Mouse (Mus musculus) urinary bladder, postnatal 10 days (tissue): Measurements from ENCODE around the gene Cfd.

Experiments
- DNase-seq: peaks from one replicate; pipeline ENCODE4 v3.0.0; 2022; ENCODE audit warnings: low spot score

Gene Cfd

DNA sequence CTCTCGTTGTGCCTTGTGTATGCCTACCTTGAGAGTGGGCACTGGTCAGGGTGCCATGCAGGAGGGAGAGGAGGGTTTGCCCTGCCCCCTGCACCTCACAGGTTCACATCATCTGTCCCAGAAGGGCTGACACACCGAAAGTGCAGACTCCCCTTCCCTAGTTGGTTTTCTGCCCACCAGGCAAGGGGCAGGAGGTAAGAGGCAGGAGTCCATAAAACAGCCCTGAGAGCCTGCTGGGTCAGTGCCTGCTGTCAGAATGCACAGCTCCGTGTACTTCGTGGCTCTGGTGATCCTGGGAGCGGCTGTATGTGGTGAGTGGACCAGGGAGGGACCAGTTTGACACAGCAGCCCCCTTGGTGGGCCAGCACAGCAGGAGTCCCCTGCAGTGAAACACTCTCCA is at the start of gene Cfd:
Cfd (plus strand) TSS at position 184 of the 400 bp plus-strand sequence.
- no peak for DNase-seq

DNA sequence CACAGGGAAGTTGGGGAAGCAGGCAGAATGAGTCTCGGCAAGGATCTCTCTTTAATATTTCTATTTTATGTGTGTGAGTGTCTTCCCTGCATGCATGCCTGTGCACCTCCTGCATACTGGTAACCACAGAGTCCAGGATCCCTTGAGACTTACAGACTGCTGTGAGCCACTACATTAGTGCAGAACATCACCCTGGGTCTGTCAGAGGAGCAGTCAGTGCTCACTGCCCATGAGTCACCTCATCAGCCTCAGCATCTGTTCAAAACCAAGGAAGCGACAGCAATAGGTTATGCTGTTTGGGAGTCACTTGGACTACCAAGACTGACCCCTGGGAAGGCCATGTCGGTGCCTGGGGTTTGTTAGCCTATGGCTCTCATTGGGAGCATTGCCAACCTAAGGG is 48.3 kb upstream of the Cfd start:
- DNase-seq = no peak

DNA sequence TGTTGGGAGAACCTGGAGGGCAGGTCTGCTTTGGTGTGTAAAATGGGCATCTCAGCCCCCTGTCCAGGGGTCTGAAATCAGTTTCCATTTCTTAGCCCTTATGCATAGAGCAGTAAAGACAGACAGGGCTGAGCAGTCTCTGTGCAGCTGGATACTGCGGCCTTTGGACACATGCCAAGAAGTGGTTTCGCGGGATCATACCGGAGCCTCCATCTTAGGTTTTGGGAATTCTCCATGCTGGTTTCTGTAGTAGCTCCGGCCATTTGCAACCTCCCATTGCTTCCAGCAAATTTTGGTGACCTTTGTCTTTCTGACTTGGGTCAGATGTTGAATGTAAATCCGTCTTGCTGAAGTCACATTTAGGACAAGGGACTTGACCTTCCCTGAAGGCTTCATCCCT is 47.2 kb upstream of the Cfd start:
- no peak for DNase-seq

DNA sequence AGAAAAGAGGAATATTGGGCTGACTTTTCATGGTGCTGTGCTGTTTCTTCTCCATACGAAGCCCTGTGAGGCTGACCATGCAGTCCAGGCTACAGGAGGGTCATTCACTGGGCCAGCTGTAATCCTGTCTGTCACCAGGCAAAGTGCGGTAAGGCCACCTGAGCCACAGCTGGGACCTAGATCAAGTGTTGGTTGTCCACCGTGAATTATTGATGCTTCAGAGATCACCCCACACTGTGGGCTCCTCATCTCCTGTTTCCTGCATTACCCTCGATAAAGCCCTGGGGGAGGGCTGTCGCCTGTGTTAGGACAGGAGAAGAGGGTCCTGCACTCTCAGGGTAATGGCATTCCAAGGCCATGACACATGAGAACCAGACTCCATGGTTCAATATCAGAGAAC is 44.1 kb upstream of the Cfd start:
- DNase-seq = no peak

DNA sequence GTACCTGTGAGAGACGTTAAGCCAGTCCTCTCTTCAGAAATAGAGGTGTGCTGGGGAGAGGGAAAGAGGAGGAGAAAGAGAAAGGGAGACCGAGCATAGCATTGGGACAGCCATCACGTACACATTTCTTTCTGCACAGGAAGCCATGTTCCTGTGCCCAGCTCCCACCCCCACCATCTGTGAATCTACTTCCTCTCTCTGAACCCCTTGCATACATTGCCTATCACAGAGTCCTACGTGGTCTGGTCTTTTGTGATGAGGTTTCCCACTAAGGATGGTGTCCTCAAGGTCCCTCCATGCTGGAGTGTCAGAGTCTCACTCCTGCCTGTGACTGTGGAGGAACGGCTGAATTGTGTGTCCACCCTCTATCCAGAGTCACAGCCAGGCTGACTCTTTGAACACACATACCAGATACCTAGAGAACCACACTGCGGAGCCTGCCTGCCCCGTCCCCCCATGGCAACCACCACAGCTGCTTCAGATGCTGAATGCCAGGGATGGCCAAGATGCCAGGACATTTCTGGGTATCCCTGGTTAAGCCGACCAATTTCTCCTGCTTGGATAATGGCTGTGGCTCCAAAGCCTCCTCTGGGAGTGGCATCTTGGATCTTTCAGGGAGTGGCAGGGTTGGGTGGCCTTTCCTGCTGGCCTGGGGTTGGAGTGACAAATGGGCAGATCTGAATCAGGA is 40.6 kb upstream of the Cfd start:
- no peak for DNase-seq

DNA sequence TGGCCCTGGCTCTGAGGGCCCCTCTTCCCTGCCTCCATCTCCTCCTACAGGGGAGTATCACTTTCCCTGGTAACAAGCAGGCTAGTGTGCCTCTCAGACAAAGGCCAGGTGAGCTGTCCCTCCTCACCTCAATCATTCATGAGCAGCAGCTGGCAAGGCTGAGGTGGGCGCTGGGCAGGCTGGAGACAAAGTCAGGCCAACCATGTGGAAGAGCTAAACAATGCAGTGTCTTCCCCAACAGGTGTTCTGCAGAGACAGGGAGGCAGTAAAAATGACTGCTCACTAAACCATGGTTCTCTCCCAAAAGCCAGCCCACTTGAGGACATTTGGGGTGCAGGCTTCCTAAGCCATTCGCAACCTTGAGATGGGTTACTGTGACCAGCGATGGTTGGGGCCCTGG is 39.0 kb upstream of the Cfd start:
- DNase-seq = no peak

DNA sequence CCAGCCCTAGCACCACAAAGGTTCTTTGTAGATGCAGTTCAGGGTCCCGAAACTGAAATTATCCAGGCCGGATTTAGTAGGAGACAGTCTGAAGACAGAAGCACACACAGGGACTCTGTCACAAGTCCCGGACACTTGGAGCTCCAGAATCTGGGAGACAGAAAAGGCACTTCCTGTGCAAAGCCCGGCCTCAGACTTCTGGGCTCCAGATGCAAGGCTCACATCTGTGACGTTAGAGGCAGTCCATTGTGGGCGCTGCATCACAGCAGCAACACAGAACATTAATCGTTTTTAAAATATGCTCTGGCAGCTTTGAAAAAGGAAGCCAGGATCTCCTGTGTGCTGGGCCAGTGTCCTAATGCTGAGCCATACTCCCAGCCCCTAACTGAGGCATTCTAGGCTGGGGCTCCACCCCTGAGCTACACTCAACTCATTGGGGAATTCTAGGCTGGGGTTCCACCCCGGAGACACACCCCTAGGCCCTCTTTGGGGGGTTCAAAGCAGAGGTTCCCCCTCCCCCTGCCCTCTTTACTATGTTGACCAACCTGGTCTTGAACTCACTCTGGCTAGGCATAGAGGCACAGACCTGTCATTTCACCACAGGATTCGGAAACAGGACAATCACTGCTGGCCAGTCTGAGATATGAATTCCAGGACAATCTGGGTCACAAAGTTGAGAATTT is 38.4 kb upstream of the Cfd start:
- DNase-seq = no peak

DNA sequence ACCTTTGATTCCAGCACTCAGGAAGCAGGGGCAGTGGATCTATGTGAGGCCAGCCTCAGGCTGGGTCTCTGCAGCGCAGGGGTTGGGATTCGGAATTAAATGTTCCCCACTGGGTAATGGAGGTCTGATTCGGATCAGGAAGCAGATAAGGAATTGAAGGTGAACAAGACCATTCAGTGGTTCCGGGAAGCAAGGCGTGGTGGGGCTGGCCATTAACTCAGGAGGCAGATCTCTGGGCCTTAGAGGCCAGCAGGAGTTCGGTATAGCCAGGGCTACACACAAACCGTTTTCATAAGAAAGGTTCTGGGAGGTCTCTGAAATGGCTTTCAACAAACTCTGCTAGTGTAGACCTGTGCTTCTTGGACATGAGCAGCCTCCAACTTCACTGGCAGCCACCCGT is 37.8 kb upstream of the Cfd start:
- DNase-seq = no peak

DNA sequence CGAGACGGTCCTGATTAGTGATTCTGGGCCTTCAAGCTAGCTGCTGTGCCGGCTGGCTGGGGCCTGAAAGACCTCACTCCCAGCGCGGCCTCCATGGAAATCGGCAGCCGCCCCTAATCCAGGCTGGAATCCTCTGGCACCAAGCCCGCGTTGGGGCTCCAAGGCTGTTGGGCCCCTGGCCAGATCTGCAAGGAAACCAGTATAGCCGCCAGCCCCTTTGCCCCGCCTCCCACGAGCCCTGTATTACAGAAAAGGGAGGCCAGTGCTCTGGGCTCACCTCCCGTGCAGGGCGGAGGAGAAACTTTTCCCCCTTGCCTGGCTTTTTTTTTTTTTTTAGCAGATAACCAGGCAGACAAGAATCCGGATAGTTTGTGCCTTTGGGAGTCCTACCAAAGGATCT is 37.3 kb upstream of the Cfd start:
- DNase-seq = peak; percentile 94

DNA sequence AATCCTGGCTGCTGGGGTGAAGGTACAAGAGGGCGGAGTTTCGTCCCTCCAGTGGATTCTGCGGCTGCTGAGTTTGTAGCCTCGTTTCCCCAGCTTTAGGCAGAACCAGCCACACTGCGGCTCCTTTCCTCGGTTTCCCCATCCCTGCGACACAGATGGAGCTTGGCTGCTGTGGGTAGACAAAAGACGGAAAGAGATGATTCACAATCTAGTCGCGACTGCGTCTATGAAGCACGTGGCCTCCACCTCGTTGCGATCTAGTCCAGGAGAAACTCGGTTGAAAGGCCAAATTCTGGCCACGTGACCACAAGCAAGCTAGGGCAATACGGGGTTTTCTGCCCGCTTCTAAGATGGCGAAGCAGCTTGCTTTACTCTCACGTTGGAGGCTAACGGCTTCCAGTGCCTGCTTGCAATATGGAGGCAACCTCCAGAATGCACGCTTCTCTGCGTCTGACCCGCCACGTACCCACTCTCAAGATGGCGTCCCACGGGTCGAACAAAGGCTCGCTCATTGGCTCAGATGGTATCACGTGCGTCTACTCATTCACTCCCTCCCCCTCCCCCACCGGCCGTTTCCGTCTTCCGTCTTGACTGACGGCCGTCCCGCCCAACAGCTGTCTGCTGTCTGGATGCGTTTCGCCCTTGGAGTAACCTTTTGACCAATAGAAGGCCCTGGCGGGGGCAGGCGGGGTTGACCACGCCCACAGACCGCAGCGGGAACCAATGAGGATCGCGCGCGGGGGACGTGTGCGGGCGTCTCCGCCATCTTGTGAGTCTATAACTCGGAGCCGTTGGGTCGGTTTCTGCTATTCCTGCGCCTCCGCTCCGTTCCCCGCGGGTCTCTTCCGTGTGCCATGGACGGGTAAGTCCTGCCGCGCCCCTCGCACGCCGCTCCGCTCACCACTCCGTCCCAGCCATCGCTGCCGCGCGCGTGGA is 36.5 kb upstream of the Cfd start, which contains the start of gene Ptbp1:
Ptbp1 (plus strand) TSS at position 568 of the 936 bp plus-strand sequence.
- DNase-seq = peak; percentile 96

DNA sequence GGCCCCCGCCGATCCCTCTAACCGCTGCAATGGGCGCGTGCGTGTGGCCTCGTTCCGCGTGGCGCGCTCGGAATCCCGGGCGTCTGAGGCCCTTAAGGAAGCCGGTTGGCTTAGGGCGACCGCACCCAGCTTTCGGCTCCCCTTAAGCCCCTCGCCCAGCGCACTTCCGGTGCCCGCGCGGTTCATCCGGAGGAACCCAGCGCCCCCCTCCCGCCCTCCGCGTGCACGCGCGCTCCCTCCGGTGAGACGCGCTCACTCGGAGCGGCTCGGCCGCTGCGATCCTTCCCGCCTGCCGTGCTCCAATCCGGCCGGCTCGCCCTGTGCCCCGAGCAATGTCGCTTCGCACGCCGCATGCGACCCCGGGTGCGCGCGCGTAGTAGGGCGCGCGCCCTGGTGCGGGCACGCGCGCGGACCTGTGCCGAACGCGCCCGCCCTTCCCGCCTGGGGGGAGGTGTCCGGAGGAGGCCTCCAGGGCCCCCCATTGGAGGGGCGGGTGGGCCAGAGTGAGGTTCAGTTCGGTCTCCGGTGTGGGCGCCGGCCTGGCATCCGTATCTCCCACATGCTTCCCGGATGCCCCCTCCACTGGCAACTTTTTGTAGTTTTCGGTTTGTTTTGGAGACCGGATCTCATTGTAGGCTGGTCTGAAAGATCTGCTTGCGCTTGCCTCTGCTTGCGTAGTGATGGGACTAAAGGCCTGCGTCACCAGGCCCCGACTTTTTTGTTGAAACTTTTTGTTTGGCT is 35.7 kb upstream of the Cfd start:
- no peak for DNase-seq

DNA sequence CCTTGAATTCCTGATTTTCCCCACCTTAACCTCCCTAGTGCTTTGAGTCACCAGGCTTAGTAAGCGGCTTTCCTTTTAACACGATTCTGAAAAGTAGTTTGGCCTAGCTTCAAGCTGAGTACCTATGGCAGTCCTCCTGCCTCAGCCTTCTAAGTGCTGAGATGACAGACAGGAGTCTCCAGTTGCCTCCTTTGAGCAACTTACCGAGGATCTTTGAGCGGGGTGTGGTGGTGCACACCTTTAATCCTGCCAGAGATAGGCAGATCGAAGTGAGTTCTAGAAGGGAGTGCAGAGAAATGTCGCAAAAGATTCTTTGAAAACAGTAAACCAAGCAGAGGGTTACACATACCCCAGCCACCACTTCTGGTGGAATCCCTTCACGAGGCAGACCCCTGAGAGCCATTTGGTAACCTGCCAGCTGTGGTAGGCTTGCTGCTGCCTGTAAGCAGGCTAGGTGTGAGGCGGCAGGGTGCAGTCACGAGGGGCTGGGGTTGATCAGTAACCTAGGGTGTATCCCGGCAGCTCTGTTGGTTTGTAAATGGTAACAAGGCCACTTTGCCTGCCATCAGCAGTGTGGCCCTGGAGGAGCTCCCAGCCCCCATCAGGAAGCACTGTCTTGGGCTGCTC is 35.0 kb upstream of the Cfd start:
- DNase-seq = no peak

DNA sequence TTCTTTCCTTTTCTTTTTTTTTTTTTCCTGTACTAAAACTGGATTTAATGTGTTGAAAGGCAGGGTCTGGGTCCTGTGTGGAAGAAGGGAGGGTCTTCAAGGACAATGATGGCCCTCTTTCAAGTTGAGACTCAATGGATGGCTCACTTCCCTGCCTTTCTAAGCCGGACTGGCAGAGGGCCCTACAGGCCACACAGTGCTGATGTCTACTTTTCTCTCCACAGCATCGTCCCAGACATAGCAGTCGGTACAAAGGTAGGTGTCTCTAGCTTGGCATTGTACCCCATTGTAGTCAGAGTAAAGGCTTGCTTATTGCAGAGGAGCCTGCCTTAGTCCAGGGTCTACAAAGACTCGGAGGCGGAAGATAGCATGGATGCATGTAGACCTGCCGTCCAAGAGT is 34.4 kb upstream of the Cfd start:
- DNase-seq = no peak

DNA sequence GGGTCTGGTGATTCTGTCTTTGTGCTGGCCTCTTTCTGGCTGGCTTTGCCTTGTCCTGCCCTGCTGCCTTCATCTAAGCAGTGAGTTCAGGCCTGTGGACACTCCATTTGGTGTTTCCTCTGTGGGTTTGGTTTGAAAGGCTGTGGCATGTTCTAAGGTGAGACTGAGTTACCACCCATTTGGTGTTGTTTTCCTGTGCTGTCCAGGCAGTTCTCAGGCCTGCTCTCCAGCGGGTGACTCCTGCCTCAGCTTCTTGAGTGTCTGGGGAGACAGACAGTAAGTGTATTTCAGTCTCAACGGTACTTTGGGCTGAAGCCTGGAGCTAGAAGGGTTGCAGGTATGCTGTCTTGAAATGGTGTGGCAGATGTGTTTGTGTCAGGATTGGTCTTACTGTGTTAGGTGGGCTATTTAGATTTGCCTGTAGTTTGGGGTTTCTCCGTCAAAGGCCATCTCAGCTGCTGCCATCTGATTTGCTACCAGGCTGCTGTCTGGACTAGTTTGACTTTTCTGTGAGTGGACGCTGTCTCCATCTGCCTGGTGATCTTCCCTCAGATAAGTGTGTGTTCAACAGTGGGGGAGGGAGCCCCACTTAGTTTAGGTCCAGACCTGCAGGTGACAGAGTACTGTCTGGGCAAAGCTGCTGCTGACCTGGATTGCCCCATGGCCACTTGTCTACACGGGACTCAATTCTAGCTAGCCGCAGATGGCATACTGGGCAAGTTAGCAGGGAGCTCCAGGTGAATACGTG is 33.8 kb upstream of the Cfd start:
- DNase-seq = no peak

DNA sequence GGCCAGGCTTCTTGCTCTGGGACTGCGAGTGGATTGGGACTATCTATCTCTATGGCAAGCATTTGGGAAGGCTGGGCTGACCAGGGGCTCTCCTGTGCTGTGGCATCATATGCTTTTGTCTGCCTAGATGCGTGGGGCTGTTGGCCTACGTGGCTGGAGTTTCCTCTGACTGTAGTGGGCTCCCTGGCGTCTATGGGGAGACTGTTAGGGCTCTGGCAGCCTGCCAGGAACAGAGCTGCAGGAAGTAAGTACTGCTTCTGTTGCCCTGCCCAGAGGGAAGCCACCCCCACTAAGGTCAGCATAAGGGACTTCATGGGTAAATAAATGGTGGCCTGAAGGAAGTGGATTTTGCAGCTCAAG is 33.2 kb upstream of the Cfd start:
- no peak for DNase-seq

DNA sequence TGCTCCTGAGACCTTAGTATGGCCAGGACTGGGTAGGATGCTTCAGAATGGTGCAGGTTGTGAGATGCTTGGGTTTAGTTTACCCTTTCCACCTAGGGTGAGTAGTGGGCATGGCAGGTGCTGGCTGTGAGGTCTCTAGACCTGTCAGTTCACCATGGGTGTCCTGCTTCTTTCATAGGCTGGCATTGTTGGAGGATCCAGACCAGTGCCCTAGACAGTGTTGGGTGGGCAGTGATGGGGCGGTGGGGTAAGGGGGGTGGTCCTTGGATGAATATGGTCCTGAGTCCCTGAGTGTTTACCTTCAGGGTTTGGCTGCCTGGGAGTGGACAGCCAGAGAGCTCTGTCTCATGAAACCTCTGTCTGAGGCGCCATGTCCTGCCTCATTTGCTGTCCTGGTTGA is 32.8 kb upstream of the Cfd start:
- DNase-seq = no peak

DNA sequence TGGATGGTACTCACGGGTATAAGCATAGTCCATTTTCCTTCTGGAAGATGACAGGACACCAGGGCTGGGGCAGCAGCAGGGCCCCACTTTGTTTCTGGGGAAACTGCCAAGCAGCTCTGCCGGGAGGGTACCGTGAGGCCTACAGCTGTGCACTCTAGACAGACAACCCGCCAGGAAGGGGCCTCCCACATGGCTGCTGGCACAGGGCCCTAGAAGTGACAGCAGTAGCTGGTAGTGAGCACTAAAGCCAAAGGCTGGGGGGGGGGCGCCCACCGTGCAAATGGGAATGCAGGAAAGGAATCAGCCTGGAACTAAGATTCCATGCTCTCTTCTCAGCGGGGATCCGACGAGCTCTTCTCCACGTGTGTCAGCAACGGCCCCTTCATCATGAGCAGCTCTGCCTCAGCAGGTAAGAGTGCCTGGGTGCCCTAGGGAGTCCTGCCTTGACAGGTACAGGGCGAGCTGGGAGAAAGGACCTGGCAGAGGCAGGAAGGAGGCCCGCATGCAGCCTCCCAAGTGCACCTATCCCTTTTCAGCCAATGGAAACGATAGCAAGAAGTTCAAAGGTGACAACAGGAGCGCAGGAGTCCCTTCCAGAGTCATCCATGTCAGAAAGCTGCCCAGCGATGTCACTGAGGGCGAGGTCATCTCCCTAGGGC is 32.1 kb upstream of the Cfd start:
- DNase-seq = no peak

DNA sequence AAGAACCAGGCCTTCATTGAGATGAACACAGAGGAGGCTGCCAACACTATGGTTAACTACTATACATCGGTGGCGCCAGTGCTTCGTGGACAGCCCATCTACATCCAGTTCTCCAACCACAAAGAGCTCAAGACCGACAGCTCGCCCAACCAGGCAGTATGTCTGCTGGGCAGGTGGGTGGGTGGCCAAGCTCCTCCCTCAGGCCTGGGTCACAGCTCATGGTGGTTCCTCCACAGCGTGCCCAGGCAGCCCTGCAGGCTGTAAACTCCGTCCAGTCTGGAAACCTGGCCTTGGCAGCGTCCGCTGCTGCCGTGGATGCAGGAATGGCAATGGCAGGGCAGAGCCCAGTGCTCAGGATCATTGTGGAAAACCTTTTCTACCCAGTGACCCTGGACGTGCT is 31.5 kb upstream of the Cfd start:
- no peak for DNase-seq

DNA sequence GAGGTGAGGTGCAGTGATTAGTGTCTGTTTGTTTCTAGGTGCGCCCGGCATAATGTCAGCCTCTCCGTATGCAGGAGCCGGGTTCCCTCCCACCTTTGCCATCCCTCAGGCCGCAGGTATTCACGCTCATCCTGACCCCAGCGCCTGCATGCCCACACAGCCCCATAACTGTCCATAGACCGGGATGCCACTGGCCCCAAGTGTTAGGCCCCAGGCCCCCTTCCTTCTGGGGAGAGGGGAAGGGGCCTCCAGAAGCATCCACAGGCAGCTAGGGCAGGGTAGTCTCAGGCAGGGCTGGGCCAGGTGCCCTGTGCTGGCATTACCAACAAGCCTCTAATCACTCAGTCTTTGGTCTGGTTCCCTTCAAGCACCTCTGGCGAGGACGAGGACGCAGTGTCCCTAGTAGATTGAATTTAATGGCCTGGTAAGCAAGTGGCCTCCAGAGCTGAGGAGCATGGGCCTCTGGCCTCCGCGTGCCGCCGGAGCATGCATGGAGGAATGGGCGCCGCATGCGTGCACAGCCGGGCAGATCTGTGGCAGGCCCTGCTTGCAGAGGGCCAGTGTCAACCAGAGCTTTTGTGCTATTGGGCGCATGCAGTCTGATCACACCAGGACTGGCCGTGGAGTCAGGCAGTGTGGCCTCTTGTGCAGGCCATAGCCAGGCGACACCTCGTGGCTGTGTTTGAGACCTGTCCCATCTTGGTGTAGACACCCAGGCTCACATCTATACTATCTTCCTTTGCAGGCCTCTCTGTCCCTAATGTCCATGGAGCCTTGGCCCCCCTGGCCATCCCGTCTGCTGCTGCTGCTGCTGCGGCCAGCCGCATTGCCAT is 30.4 kb upstream of the Cfd start:
- no peak for DNase-seq
